ENCODE assay signal across 26 mouse cellular contexts in the genomic region with DNA sequence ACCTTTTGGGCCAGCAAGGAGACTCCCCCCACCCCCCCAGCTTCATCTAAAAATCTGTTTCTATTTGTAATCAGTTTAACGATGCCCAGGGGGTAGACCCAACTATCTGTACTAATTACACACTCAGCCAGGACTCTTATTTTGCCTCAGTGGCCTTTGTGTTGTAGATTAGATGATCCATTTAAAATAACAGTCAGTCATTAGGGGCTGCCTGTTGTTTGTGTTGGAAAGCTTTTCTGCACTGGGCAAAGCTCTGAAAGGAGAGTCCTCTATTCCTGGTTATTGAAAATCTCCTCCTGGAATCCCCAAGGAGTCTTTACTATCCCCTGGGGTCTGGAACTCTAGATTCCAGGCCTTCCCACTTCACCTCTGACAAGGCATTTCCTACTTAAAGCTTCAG.
DNase-seq lines count a peak whose midpoint lies in the region; ATAC-seq and TF ChIP-seq lines count a peak whose summit lies in the region.
"Had no signal": no experiment of that assay in that cellular context is flagged by ENCODE, and none has a peak within 500 bp of the region (broad histone marks: within the 10 kb centered on the region; RNA-seq: fewer than 3 reads in every experiment).

No protein-coding gene starts in this region.

- H3K27me3 ChIP-seq in forebrain, embryonic 11.5 days (ENCODE audit: control insufficient read depth, insufficient read depth, low read length) = no peaks in the 10 kb centered on the region; the same call in 1 of the 2 replicates
- H3K27me3 ChIP-seq: forebrain, embryonic 15.5 days; hindbrain, embryonic 12.5 days; hindbrain, embryonic 15.5 days; intestine, embryonic 15.5 days had no signal

- DNase-seq in ES-CJ7 (ENCODE audit: low read depth, low spot score) (peak; percentile 59), NIH3T3 (ENCODE audit: low read depth) (peak; percentile 5)
- peak; percentile 56 for DNase-seq in brain, embryonic 14.5 days (ENCODE audit: low read depth)
- DNase-seq in retina, postnatal 1 day = peak; percentile 40
- no peak for DNase-seq in forebrain, embryonic 11.5 days (ENCODE audit: low spot score)
- DNase-seq in thymus, adult 18-20 months = no peak
- DNase-seq: adrenal gland, adult 8-10 months; adrenal gland, postnatal 25 days; cerebellum, adult 11 months; cerebellum, adult 2 months; cerebellum, adult 9-11 months; cerebellum, postnatal 25 days; gastrocnemius, postnatal 10 days; gastrocnemius, postnatal 36 days; heart, adult 2 months; kidney, adult 11 months had no signal

- no peak overlapping the region for H3K27ac ChIP-seq in forebrain, embryonic 11.5 days (ENCODE audit: low read depth, low read length)
- H3K27ac ChIP-seq: embryonic facial prominence, embryonic 13.5 days; forebrain, embryonic 10.5 days; forebrain, embryonic 15.5 days; heart, adult 2 months; hindbrain, embryonic 12.5 days; hindbrain, embryonic 15.5 days; intestine, embryonic 15.5 days had no signal

- ATAC-seq in forebrain, embryonic 11.5 days (replicated peaks; ENCODE audit: low FRiP score) = no peak
- ATAC-seq: activated CD4-positive, CD25-positive, alpha-beta regulatory T cell, adult 4 months; CD4-positive, CD25-positive, alpha-beta regulatory T cell, adult 4 months; forebrain, embryonic 15.5 days; intestine, embryonic 15.5 days; Patski had no signal

- TF ChIP-seq POLR2A in brain, embryonic 14.5 days (IDR thresholded peaks at IDR 0.05; ENCODE audit: borderline replicate concordance, extremely low read depth, insufficient read depth, insufficient read length, poor library complexity, severe bottlenecking) = no peak

- no peak overlapping the region for H3K4me2 ChIP-seq in forebrain, embryonic 11.5 days (ENCODE audit: low read depth, low read length, severe bottlenecking)
- H3K4me2 ChIP-seq: embryonic facial prominence, embryonic 13.5 days; forebrain, embryonic 15.5 days; heart, embryonic 11.5 days; hindbrain, embryonic 12.5 days; hindbrain, embryonic 15.5 days; intestine, embryonic 15.5 days had no signal

- H3K4me1 ChIP-seq in forebrain, embryonic 11.5 days (replicated peaks; ENCODE audit: control insufficient read depth, insufficient read depth, low read length) = no peaks in the 10 kb centered on the region
- H3K4me1 ChIP-seq: embryonic facial prominence, embryonic 13.5 days; hindbrain, embryonic 12.5 days; hindbrain, embryonic 15.5 days; intestine, embryonic 15.5 days had no signal

- H3K4me3 ChIP-seq in forebrain, embryonic 11.5 days (ENCODE audit: low read depth, low read length) = no peak overlapping the region
- H3K4me3 ChIP-seq: embryonic facial prominence, embryonic 13.5 days; forebrain, embryonic 10.5 days; forebrain, embryonic 15.5 days; heart, adult 2 months; hindbrain, embryonic 12.5 days; hindbrain, embryonic 15.5 days; intestine, embryonic 15.5 days had no signal

- no peaks in the 10 kb centered on the region for H3K9me3 ChIP-seq in forebrain, embryonic 11.5 days (ENCODE audit: control insufficient read depth, low read length)
- H3K9me3 ChIP-seq: embryonic facial prominence, embryonic 13.5 days; forebrain, embryonic 10.5 days; forebrain, embryonic 15.5 days; hindbrain, embryonic 12.5 days; hindbrain, embryonic 15.5 days; intestine, embryonic 15.5 days had no signal

- 40% methylated on average over 1 of the region's 1 CpGs for WGBS in forebrain, embryonic 11.5 days

- no peaks in the 10 kb centered on the region for H3K36me3 ChIP-seq in forebrain, embryonic 11.5 days (ENCODE audit: control insufficient read depth, insufficient read depth, low read length)
- H3K36me3 ChIP-seq: embryonic facial prominence, embryonic 13.5 days; forebrain, embryonic 10.5 days; forebrain, embryonic 15.5 days; hindbrain, embryonic 12.5 days; hindbrain, embryonic 15.5 days; intestine, embryonic 15.5 days had no signal

- H3K9ac ChIP-seq in forebrain, embryonic 11.5 days (ENCODE audit: low read length) = no peak overlapping the region
- H3K9ac ChIP-seq: embryonic facial prominence, embryonic 13.5 days; forebrain, embryonic 15.5 days; hindbrain, embryonic 12.5 days; hindbrain, embryonic 15.5 days; intestine, embryonic 15.5 days had no signal

- no peak for TF ChIP-seq CTCF in brain, embryonic 14.5 days (IDR thresholded peaks at IDR 0.05; ENCODE audit: borderline replicate concordance, extremely low read depth, insufficient read depth, insufficient read length)

Comparison
In these comparisons a context has a peak if more than half of its experiments do, and no peak if none do; other contexts are left out.
1. DNase-seq: peak in ES-CJ7 (single experiment), NIH3T3 (single experiment), brain, embryonic 14.5 days (single experiment) and retina, postnatal 1 day (single experiment); none in forebrain, embryonic 11.5 days (single experiment) and thymus, adult 18-20 months (0 of 2).